Mouse (Mus musculus) megakaryocyte-erythroid progenitor cell, adult 5-6 weeks (primary cell): Measurements from ENCODE around the gene Zfp978. TPM values are rescaled to one million over a fixed set of nuclear protein-coding genes. Genes with fewer than 3 reads are reported as not detected.

ENCODE experiments used
- ATAC-seq: replicated peaks from 2 replicates; pipeline ENCODE4 v1.8.0; 2016; ENCODE audit warnings: mild to moderate bottlenecking, inconsistent platforms; ENCODE audit not compliant: severe bottlenecking, poor library complexity, low FRiP score, low TSS enrichment
- total RNA-seq, 2 experiments: library from RNA; stranded (forward) in 1 of 2; stranded (reverse) in 1 of 2; fragments of 200-1000, 215-1000 nt in 1 of 2; fragments of >200 nt in 1 of 2; fragmentation: Nextera tagmentation in 1 of 2; gene quantifications; 2 replicates each; pipeline ENCODE4 v1.2.3; 2014 to 2017

The Zfp978 gene
- total RNA-seq, 2 experiments from 2014 or later, result not detected

DNA sequence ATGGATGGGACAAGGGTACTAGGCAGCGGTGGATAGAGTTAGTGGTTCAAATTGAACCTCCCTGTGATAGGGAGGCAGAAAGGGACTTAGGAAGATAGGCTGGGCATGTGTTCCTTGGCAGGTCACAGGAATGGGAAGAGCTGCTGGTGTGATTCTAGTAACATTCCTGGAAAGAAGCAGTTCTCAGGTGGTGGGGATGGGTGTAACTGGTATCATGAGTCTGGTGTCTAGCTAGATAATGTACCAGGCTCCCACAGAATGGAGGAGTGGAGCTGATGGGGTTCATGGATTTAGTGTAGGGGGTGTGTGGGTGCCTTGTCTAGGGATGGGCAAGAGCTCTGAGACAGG lies 71.3 kb downstream of the Zfp978 start:
- ATAC-seq, result peak; percentile 9

GRCm38 (mm10) chr4:147433017-147433416 lies 71.9 kb downstream of the Zfp978 start:
- ATAC-seq, result peak; percentile 29; the same call in 1 of the 2 replicates

GRCm38 (mm10) chr4:147433874-147434273 lies 72.8 kb downstream of the Zfp978 start:
- ATAC-seq, result peak; percentile 40

Other genes with a start within 250 kb of the Zfp978 start
- 27.2 and 31.3 TPM in 2 replicates for gene Zfp991, start 229.3 kb upstream of the Zfp978 start, total RNA-seq (2014; fragmentation: Nextera tagmentation)
- 28.8 and 37.5 TPM in 2 replicates for gene Zfp991, start 229.3 kb upstream of the Zfp978 start, total RNA-seq (2017)
- 0.22 TPM in 1 of 2 replicates, not detected in the other for gene Zfp988, start 55.6 kb upstream of the Zfp978 start, total RNA-seq (2014; fragmentation: Nextera tagmentation)
- gene Zfp988, start 55.6 kb upstream of the Zfp978 start, total RNA-seq (2017), result 1.5 TPM in 1 of 2 replicates, not detected in the other
- 22.2 and 29.1 TPM in 2 replicates for gene Zfp982, start 131.1 kb downstream of the Zfp978 start, total RNA-seq (2014; fragmentation: Nextera tagmentation)
- gene Zfp982, start 131.1 kb downstream of the Zfp978 start, total RNA-seq (2017), result 11.0 and 13.2 TPM in 2 replicates
- gene Gm16503, start 178.9 kb downstream of the Zfp978 start, total RNA-seq (2014; fragmentation: Nextera tagmentation), result 1.4 and 1.5 TPM in 2 replicates
- 0.42 and 0.76 TPM in 2 replicates for gene Gm16503, start 178.9 kb downstream of the Zfp978 start, total RNA-seq (2017)
- gene Zfp985, start 192.0 kb downstream of the Zfp978 start, total RNA-seq (2014; fragmentation: Nextera tagmentation), result 0.17 TPM in 1 of 2 replicates, not detected in the other
- gene Zfp985, start 192.0 kb downstream of the Zfp978 start, total RNA-seq (2017), result 1.8 and 2.9 TPM in 2 replicates